Mouse (Mus musculus): Measurements from ENCODE around the gene Ikzf2. TPM values are rescaled to one million over a fixed set of nuclear protein-coding genes. Genes with fewer than 3 reads are reported as not detected.

Ikzf2 gene
- total RNA-seq, 2 experiments from 2014 or later = 5.7 to 6.0 TPM

- DNase-seq (ENCODE audit: extremely low spot score in 1 of 2, low spot score in 2 of 2) = no peak
- intact Hi-C loops (cut with DNase I) = no loop called here
Observed at GRCm38 (mm10) chr1:69610791-69611190, 76.3 kb downstream of the Ikzf2 start.

DNA sequence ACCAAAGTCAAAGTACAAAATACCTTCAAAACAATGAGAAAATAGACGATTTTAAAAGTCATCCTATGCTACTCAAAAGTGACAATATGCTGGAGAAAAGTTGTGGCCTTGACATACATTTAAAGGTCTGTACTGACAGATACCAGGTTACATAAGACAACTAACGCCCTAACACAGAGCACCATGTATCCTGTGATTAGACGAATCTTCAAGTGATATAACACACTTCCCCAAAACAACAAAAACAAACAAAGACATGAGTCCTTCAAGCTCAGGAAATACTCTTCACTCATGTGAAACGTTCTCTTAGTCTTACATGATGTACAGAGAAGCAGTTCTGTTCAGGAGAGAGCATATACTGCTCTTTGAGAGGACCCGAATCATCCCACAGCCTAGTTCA, 78.2 kb downstream of the Ikzf2 start:
- DNase-seq (ENCODE audit: extremely low spot score in 1 of 2, low spot score in 2 of 2) = no peak

DNA sequence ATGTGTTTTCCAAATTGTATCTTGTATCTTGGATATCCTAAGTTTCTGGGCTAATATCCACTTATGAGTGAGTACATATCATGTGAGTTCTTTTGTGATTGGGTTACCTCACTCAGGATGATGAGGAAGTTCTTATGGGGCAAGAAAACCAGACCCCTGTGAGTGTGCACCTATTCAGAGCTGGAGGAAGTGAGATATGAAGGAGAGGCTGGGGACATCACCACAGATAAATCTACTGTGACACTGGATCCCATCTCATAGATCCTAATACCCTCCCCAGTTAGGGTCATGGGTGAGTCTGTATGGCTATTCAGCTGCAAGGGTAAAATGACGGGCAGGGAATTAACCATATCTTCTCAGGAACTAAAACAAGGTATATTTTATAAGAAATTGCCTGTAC, 80.2 kb downstream of the Ikzf2 start:
- intact Hi-C loops (cut with DNase I) = no loop called here
- DNase-seq (ENCODE audit: extremely low spot score in 1 of 2, low spot score in 2 of 2) = no peak

More for the DNA sequence above, 78.2 kb downstream of the Ikzf2 start:
- intact Hi-C loops (cut with DNase I) = no loop called here

- DNase-seq (ENCODE audit: extremely low spot score in 1 of 2, low spot score in 2 of 2) = no peak
- intact Hi-C loops (cut with DNase I) = no loop called here
Observed at GRCm38 (mm10) chr1:69604213-69604612, 82.8 kb downstream of the Ikzf2 start.

- intact Hi-C loops (cut with DNase I) = no loop called here
- no peak for DNase-seq (ENCODE audit: extremely low spot score in 1 of 2, low spot score in 2 of 2)
Observed at GRCm38 (mm10) chr1:69600954-69601353, 86.1 kb downstream of the Ikzf2 start.

- intact Hi-C loops (cut with DNase I) = no loop called here
- no peak for DNase-seq (ENCODE audit: extremely low spot score in 1 of 2, low spot score in 2 of 2)
Observed at GRCm38 (mm10) chr1:69599074-69599772, 87.8 kb downstream of the Ikzf2 start.

DNA sequence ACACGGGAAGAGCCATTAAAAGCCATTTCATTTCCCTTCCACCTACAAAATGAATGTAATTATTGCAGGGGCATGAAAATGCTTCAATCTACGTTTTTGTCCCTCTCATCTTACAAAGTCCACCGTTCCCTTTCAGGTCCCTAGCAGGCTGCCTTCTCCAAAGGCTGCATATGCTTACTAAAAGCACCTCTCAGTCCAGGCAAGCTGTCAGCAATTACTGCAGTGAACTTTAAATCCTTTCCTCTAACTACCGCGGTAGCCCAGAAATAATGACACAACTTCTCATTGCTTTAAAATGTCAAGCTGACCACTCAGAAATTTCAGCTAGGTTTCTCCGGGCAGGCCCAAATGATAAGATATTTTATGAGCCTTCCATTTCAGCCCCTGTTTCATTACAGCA, 95.2 kb downstream of the Ikzf2 start:
- DNase-seq (ENCODE audit: extremely low spot score in 1 of 2, low spot score in 2 of 2) = no peak
- intact Hi-C loops (cut with DNase I) = no loop called here

DNA sequence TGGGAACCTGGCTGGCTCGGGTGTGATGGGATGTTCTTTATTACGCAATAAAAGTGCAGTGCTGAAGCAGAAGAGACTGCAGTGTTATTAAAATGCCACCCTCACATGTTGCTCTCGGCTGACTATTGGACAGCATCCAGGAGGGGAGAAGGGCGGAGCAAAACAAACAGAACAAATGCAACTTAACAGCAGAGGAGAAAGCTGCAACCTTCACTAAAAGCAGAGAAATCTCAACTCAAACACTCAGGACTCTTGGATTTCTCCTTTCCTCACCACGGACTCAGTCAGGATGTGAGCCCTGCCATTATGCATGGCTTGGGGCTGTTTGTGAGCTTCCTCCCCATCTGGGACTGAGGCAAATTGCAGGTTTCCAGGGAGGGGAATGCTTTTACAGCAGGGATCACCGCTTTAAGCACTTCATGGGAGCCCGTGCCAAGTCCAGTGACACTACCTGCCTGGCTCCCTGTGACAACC, 95.7 kb downstream of the Ikzf2 start:
- intact Hi-C loops (cut with DNase I) = no loop called here

GRCm38 (mm10) chr1:69585546-69585945, 101.5 kb downstream of the Ikzf2 start:
- no peak for DNase-seq (ENCODE audit: extremely low spot score in 1 of 2, low spot score in 2 of 2)
- intact Hi-C loops (cut with DNase I) = no loop called here

More for the DNA sequence above, 95.7 kb downstream of the Ikzf2 start:
- DNase-seq (ENCODE audit: extremely low spot score in 1 of 2, low spot score in 2 of 2) = no peak

DNA sequence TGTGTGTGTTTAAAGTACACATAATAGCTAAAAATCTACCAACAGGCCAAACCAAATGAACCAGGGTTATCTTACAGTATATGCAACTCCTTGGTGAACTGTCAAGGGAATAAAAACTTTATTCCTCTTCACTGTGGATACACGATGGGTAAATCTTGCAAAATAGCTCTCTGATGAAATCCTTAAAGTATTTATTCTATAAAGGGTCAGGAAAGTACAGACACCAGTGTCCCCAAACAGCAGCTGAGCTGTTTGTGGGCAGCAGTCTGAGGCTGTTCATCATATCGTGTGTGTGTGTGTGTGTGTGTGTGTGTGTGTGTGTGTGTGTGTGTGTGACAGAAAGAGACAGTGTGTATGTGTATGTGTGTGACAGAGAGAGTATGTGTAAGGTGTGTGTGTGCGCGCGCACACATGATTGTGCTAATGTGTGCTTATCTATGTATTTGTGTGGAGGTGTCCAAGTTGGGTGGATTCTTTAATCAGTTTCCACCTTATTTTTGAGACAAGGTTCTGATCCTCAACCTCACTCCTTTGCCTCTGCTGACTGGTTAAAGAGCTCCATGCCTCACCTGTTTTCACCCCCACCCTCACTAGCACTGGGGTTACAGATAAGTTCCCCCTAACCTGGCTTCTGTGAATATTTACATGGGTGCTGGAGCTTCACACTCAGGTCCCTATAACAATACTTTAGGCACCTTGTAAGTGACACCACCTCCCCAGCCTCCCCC, 102.9 kb downstream of the Ikzf2 start:
- intact Hi-C loops (cut with DNase I) = no loop called here
- DNase-seq (ENCODE audit: extremely low spot score in 1 of 2, low spot score in 2 of 2) = no peak

- intact Hi-C loops (cut with DNase I) = no loop called here
- no peak for DNase-seq (ENCODE audit: extremely low spot score in 1 of 2, low spot score in 2 of 2)
Observed at GRCm38 (mm10) chr1:69578917-69579316, 108.1 kb downstream of the Ikzf2 start.

DNA sequence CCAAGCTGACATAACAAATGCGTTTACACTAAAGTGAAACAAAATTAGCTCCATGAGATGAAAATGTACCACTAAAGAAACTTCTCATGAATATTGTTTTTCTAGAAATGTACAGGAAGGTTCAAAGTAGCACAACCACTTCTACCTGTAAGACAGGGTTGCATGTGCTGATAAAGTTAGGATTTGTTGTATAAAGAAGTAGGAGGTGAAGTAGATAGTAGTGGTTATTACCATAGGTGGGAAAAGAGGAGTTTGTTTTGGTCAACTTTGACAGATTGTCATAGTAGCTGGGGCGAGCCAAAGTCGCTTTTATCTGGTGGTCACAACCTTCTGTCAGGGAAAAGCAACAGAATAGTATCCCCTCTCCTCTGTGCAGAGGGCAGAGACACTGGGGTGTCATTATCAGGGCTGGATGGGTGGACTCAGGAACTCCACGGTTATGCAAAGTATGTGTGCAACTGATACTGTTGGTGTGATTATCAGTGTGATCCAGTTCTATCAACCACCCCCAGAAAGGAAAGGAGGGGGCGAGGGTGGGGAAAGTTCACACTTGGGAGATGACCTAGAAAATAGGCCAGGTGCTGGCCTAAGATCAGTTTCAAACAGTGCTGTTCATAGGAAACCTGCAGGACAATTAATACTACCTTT, 127.5 kb downstream of the Ikzf2 start:
- intact Hi-C loops (cut with DNase I) = no loop called here
- DNase-seq (ENCODE audit: extremely low spot score in 1 of 2, low spot score in 2 of 2) = no peak

GRCm38 (mm10) chr1:69555636-69556151, 131.4 kb downstream of the Ikzf2 start:
- intact Hi-C loops (cut with DNase I) = no loop called here
- no peak for DNase-seq (ENCODE audit: extremely low spot score in 1 of 2, low spot score in 2 of 2)

- intact Hi-C loops (cut with DNase I) = no loop called here
- DNase-seq (ENCODE audit: extremely low spot score in 1 of 2, low spot score in 2 of 2) = no peak
Observed at GRCm38 (mm10) chr1:69549987-69550386, 137.1 kb downstream of the Ikzf2 start.

- DNase-seq (ENCODE audit: extremely low spot score in 1 of 2, low spot score in 2 of 2) = no peak
- intact Hi-C loops (cut with DNase I) = no loop called here
Observed at GRCm38 (mm10) chr1:69545885-69546253, 141.2 kb downstream of the Ikzf2 start.

DNA sequence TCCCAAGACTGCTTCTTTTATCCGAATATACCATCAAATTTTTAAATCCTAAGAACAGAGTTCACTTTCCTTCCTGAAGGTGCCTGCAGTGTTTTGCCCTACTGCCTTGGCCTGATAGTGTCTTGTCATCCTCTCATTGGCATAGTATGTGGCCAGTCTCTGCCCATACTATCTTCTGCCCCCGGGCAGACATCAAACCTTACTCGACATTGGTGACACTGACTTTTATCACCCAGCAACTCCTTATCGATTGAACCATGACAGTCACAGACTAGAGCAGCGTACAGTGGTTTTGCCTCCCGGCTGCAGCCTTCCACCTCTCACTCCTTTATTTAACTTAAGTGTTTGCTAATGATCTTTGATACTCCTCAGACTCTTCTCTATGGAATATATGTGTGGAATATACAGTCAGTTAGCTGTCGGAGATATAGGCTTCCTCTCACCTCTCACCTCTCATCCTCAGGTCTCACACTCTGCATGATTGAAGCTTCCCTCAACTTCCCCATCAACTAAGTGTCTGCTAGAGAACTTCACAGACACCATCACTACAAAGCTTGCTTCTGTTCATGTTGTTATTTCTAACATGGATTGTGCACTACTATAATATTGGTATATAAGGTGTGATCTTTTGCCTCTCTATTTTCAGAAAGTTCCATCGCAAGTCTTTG, 141.7 kb downstream of the Ikzf2 start:
- no peak for DNase-seq (ENCODE audit: extremely low spot score in 1 of 2, low spot score in 2 of 2)
- intact Hi-C loops (cut with DNase I) = no loop called here

GRCm38 (mm10) chr1:69543774-69544597, 143.1 kb downstream of the Ikzf2 start:
- intact Hi-C loops (cut with DNase I) = no loop called here
- no peak for DNase-seq (ENCODE audit: extremely low spot score in 1 of 2, low spot score in 2 of 2)

- no peak for DNase-seq (ENCODE audit: extremely low spot score in 1 of 2, low spot score in 2 of 2)
- intact Hi-C loops (cut with DNase I) = no loop called here
Observed at GRCm38 (mm10) chr1:69542546-69542945, 144.5 kb downstream of the Ikzf2 start.
